Mouse (Mus musculus): ENCODE results near the gene She. TPM values are rescaled to one million over a fixed set of nuclear protein-coding genes. Genes with fewer than 3 reads are reported as not detected.

She gene
- total and polyA plus RNA-seq, 3 experiments, result not detected

DNA sequence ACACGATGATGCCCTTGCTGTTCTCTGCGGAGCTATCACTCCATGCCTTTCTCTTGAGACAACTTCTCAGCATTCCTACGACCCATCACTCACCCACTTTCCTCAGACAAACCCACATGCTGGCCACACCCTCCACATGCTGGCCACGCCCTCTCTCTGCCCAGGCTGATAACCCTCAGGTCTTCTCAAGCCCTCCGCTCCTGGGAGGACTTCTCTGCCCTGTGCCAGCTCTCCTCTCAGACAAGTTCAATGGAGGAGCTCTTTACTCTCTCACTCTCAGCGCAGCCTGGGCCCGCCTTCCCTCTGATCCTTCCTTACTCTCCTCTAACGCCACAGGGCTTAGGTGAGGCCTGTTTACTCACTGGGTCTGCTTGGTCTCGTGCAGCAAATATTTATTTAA is 22.5 kb upstream of the She start:
- peak; percentile 27 for DNase-seq (ENCODE audit: low spot score)
- no peak for TF ChIP-seq GATA1 (IDR thresholded peaks at IDR 0.05; ENCODE audit: borderline replicate concordance, low read length)
- TF ChIP-seq TAL1 (conservative IDR thresholded peaks at IDR 0.05; ENCODE audit: low read depth, low read length), result no peak
- no peak for TF ChIP-seq POLR2AphosphoS5 (IDR thresholded peaks at IDR 0.05; ENCODE audit: insufficient replicate concordance, low read depth, low read length)
- no peak for TF ChIP-seq GATA2 (IDR thresholded peaks at IDR 0.05; ENCODE audit: borderline replicate concordance, low read depth, low read length)
- no peak for TF ChIP-seq CTCF (IDR thresholded peaks at IDR 0.05; ENCODE audit: low read depth, low read length)
- Histone ChIP-seq H3K4me3 (ENCODE audit: low read depth, low read length) (peak overlapping the region; percentile 34; the same call in 1 of the 2 replicates), H3K27me3 (ENCODE audit: insufficient read depth, low read length) (peaks cover 7% of the 10 kb centered on the region; the same call in 1 of the 2 replicates), H3K36me3 (replicated peaks) (no peaks in the 10 kb centered on the region), H3K4me1 (ENCODE audit: insufficient read depth, low read depth, low read length) (peaks cover 13% of the 10 kb centered on the region), H3K9me3 (replicated peaks) (no peaks in the 10 kb centered on the region)
- no peak for ATAC-seq (ENCODE audit: extremely low read depth, insufficient number of reproducible peaks, low FRiP score, poor library complexity, severe bottlenecking)

DNA sequence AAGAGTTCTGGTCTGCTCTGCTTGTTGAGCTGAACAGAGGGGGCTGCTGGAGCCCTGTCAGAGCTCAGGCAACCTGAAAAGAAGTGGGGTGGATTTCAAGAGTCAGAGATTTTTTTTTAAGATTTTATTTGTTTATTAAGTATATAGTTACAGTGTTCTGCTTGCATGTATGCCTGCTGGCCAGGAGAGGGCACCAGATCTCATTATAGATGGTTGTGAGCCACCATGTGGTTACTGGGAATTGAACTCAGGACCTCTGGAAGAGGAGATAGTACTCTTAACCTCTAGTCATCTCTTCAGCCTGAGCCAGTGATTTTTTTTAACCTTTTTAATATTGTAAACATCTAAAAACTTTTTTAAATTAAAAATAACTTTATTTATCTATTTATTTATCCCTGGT is 20.3 kb upstream of the She start:
- Histone ChIP-seq H3K9me3 (replicated peaks) (no peaks in the 10 kb centered on the region), H3K4me3 (ENCODE audit: low read depth, low read length) (no peak overlapping the region), H3K4me1 (ENCODE audit: insufficient read depth, low read depth, low read length) (peaks cover 13% of the 10 kb centered on the region), H3K27me3 (ENCODE audit: insufficient read depth, low read length) (peaks cover 14% of the 10 kb centered on the region), H3K36me3 (replicated peaks) (no peaks in the 10 kb centered on the region)
- DNase-seq (ENCODE audit: low spot score) (no peak), ATAC-seq (ENCODE audit: extremely low read depth, insufficient number of reproducible peaks, low FRiP score, poor library complexity, severe bottlenecking) (no peak)
- TF ChIP-seq POLR2AphosphoS5 (IDR thresholded peaks at IDR 0.05; ENCODE audit: insufficient replicate concordance, low read depth, low read length) (no peak), TAL1 (conservative IDR thresholded peaks at IDR 0.05; ENCODE audit: low read depth, low read length) (no peak), GATA2 (IDR thresholded peaks at IDR 0.05; ENCODE audit: borderline replicate concordance, low read depth, low read length) (no peak), GATA1 (IDR thresholded peaks at IDR 0.05; ENCODE audit: borderline replicate concordance, low read length) (no peak), CTCF (IDR thresholded peaks at IDR 0.05; ENCODE audit: low read depth, low read length) (no peak)

DNA sequence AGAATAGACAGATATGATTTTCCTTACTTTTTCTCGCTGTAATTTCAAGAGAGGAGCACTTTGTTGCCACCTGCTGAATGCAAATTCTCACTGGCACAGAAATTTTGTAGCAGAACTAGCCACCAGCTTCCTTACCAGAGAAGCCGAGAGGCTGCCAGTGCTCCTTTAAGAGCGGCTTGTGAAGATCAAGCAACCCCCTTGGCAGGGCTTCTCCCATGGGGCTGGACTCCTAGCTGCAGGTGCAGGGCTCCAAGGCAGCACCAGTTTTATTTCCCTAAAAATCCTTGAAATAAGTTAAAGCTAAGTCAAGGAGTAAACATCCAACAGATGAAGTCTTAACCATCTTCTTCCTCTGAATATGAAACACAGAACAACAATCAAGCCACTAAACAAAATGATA is 19.0 kb upstream of the She start:
- no peaks in the 10 kb centered on the region for H3K9me3 ChIP-seq (replicated peaks)
- no peak overlapping the region for H3K4me3 ChIP-seq (ENCODE audit: low read depth, low read length)
- no peaks in the 10 kb centered on the region for H3K36me3 ChIP-seq (replicated peaks)
- H3K27me3 ChIP-seq (ENCODE audit: insufficient read depth, low read length), result peaks cover 18% of the 10 kb centered on the region
- ATAC-seq (ENCODE audit: extremely low read depth, insufficient number of reproducible peaks, low FRiP score, poor library complexity, severe bottlenecking) (no peak), DNase-seq (ENCODE audit: low spot score) (no peak)
- TF ChIP-seq GATA2 (IDR thresholded peaks at IDR 0.05; ENCODE audit: borderline replicate concordance, low read depth, low read length), result no peak
- no peak for TF ChIP-seq POLR2AphosphoS5 (IDR thresholded peaks at IDR 0.05; ENCODE audit: insufficient replicate concordance, low read depth, low read length)
- no peak for TF ChIP-seq GATA1 (IDR thresholded peaks at IDR 0.05; ENCODE audit: borderline replicate concordance, low read length)
- no peak for TF ChIP-seq CTCF (IDR thresholded peaks at IDR 0.05; ENCODE audit: low read depth, low read length)
- H3K4me1 ChIP-seq (ENCODE audit: insufficient read depth, low read depth, low read length), result peaks cover 13% of the 10 kb centered on the region

DNA sequence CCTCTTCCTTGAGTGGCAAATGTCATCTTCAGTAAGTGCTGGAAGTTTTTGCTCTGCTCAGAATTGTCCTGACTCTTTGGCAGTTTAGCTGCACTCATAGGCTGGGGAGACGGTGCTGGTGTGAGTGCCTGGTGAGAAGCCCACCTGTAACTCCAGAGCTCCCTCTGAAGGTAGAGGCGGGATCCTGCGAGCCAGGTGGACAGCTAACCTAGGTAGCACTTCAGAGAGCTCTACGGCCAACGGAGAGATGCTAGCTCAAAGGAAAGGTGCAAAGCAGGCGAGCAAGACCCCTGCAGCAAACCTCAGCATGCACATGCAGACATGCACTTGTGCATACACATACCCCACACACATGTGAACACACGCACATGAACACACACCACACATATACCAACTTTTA is 17.1 kb upstream of the She start:
- H3K27me3 ChIP-seq (ENCODE audit: insufficient read depth, low read length), result peaks cover 17% of the 10 kb centered on the region
- H3K4me3 ChIP-seq (ENCODE audit: low read depth, low read length), result no peak overlapping the region
- H3K36me3 ChIP-seq (replicated peaks), result no peaks in the 10 kb centered on the region
- no peak for DNase-seq (ENCODE audit: low spot score)
- no peaks in the 10 kb centered on the region; the same call in 1 of the 2 replicates for H3K4me1 ChIP-seq (ENCODE audit: insufficient read depth, low read depth, low read length)
- no peaks in the 10 kb centered on the region for H3K9me3 ChIP-seq (replicated peaks)
- ATAC-seq (ENCODE audit: extremely low read depth, insufficient number of reproducible peaks, low FRiP score, poor library complexity, severe bottlenecking), result no peak
- TF ChIP-seq TAL1 (conservative IDR thresholded peaks at IDR 0.05; ENCODE audit: low read depth, low read length) (no peak), GATA2 (IDR thresholded peaks at IDR 0.05; ENCODE audit: borderline replicate concordance, low read depth, low read length) (no peak), CTCF (IDR thresholded peaks at IDR 0.05; ENCODE audit: low read depth, low read length) (no peak), GATA1 (IDR thresholded peaks at IDR 0.05; ENCODE audit: borderline replicate concordance, low read length) (no peak), POLR2AphosphoS5 (IDR thresholded peaks at IDR 0.05; ENCODE audit: insufficient replicate concordance, low read depth, low read length) (no peak)

DNA sequence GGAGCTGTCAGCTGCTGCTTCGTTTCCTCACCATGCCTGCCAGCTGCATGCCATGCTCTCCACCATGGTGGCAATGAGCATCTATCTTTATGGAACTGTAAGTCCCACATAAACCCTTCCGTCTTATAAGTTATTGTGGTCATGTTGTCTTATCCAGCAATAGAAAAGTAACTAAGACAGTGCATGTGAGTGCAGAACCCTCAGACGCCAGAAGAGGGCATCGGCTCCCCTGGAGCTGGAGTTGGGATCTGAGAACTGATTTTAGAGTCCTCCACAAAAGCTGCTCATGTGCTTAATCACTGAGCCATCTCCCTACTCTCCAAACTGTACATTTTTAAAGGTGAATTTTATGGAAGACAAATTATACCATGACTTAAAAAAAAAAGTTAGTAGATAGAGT is 14.1 kb upstream of the She start:
- ATAC-seq (ENCODE audit: extremely low read depth, insufficient number of reproducible peaks, low FRiP score, poor library complexity, severe bottlenecking), result no peak
- Histone ChIP-seq H3K4me3 (ENCODE audit: low read depth, low read length) (no peak overlapping the region), H3K9me3 (replicated peaks) (no peaks in the 10 kb centered on the region), H3K4me1 (ENCODE audit: insufficient read depth, low read depth, low read length) (no peaks in the 10 kb centered on the region; the same call in 1 of the 2 replicates), H3K36me3 (replicated peaks) (no peaks in the 10 kb centered on the region), H3K27me3 (ENCODE audit: insufficient read depth, low read length) (peaks cover 24% of the 10 kb centered on the region)
- no peak for DNase-seq (ENCODE audit: low spot score)
- TF ChIP-seq POLR2AphosphoS5 (IDR thresholded peaks at IDR 0.05; ENCODE audit: insufficient replicate concordance, low read depth, low read length), result no peak
- TF ChIP-seq GATA2 (IDR thresholded peaks at IDR 0.05; ENCODE audit: borderline replicate concordance, low read depth, low read length), result no peak
- no peak; the same call in 1 of the 2 replicates for TF ChIP-seq CTCF (IDR thresholded peaks at IDR 0.05; ENCODE audit: low read depth, low read length)
- TF ChIP-seq TAL1 (conservative IDR thresholded peaks at IDR 0.05; ENCODE audit: low read depth, low read length), result no peak
- no peak for TF ChIP-seq GATA1 (IDR thresholded peaks at IDR 0.05; ENCODE audit: borderline replicate concordance, low read length)

DNA sequence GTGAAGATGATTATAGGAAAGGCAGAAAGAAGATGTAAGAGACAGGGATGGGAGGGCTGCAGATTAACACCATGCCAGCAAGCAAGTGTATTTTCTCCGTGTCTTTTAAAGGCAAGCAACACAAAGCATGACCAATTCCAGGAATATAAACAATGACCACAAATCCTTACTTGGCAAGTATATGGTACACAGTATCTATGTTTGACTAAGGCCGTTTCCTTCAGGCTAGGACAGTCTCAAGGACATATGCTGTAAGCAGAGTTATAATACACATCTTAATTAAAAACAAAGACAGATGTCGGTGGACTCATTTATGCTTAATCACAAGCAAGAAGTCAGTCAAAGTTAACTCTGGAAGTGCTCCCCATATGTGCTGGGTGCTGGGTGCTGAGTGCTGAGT is 12.6 kb upstream of the She start:
- no peak overlapping the region for H3K4me3 ChIP-seq (ENCODE audit: low read depth, low read length)
- H3K9me3 ChIP-seq (replicated peaks), result no peaks in the 10 kb centered on the region
- no peaks in the 10 kb centered on the region for H3K36me3 ChIP-seq (replicated peaks)
- H3K27me3 ChIP-seq (ENCODE audit: insufficient read depth, low read length), result peaks cover 27% of the 10 kb centered on the region
- TF ChIP-seq GATA2 (IDR thresholded peaks at IDR 0.05; ENCODE audit: borderline replicate concordance, low read depth, low read length), result no peak
- no peak for TF ChIP-seq GATA1 (IDR thresholded peaks at IDR 0.05; ENCODE audit: borderline replicate concordance, low read length)
- no peak for TF ChIP-seq TAL1 (conservative IDR thresholded peaks at IDR 0.05; ENCODE audit: low read depth, low read length)
- no peak for DNase-seq (ENCODE audit: low spot score)
- ATAC-seq (ENCODE audit: extremely low read depth, insufficient number of reproducible peaks, low FRiP score, poor library complexity, severe bottlenecking), result no peak
- no peaks in the 10 kb centered on the region; the same call in 1 of the 2 replicates for H3K4me1 ChIP-seq (ENCODE audit: insufficient read depth, low read depth, low read length)

Data from G1E (cell line).